Mouse (Mus musculus): Measurements from ENCODE around the gene Rab11fip4. TPM values are rescaled to one million over a fixed set of nuclear protein-coding genes. Genes with fewer than 3 reads are reported as not detected.

Gene Rab11fip4
- polyA plus RNA-seq, 1 experiment, result 12.2 TPM

GRCm38 (mm10) chr11:79613084-79613483 is 22.1 kb downstream of the Rab11fip4 start:
- H3K36me3 ChIP-seq (ENCODE audit: control insufficient read depth, insufficient read depth, low read length), result no peaks in the 10 kb centered on the region
- no peak overlapping the region for H3K4me3 ChIP-seq (ENCODE audit: extremely low read depth, insufficient read depth, insufficient read length)
- DNase-seq (ENCODE audit: low read depth in 1 of 2, low spot score in 2 of 2), result no peak
- TF ChIP-seq CTCF (IDR thresholded peaks at IDR 0.05; ENCODE audit: extremely low read depth, insufficient read depth, insufficient read length, insufficient replicate concordance) (no peak), POLR2A (IDR thresholded peaks at IDR 0.05; ENCODE audit: low read depth, low read length) (no peak)
- 85% methylated on average over 3 of the region's 3 CpGs for WGBS
- H3K27ac ChIP-seq (ENCODE audit: insufficient read depth, low read length), result no peak overlapping the region
- peaks cover 10% of the 10 kb centered on the region; the same call in 1 of the 2 replicates for H3K4me1 ChIP-seq (ENCODE audit: control insufficient read depth, insufficient read depth, insufficient read length)
- no peaks in the 10 kb centered on the region for H3K27me3 ChIP-seq (ENCODE audit: control insufficient read depth, insufficient read depth, low read length)

GRCm38 (mm10) chr11:79613711-79614110 is 22.7 kb downstream of the Rab11fip4 start:
- no peak for DNase-seq (ENCODE audit: low read depth in 1 of 2, low spot score in 2 of 2)
- Histone ChIP-seq H3K27me3 (ENCODE audit: control insufficient read depth, insufficient read depth, low read length) (no peaks in the 10 kb centered on the region), H3K4me1 (ENCODE audit: control insufficient read depth, insufficient read depth, insufficient read length) (peaks cover 10% of the 10 kb centered on the region; the same call in 1 of the 2 replicates), H3K27ac (ENCODE audit: insufficient read depth, low read length) (no peak overlapping the region; the same call in 1 of the 2 replicates), H3K36me3 (ENCODE audit: control insufficient read depth, insufficient read depth, low read length) (no peaks in the 10 kb centered on the region), H3K4me3 (ENCODE audit: extremely low read depth, insufficient read depth, insufficient read length) (no peak overlapping the region)
- WGBS, result 62% methylated on average over 4 of the region's 4 CpGs
- TF ChIP-seq CTCF (IDR thresholded peaks at IDR 0.05; ENCODE audit: extremely low read depth, insufficient read depth, insufficient read length, insufficient replicate concordance), result no peak
- TF ChIP-seq POLR2A (IDR thresholded peaks at IDR 0.05; ENCODE audit: low read depth, low read length), result no peak

- 47% methylated on average over 3 of the region's 3 CpGs for WGBS
- DNase-seq (ENCODE audit: low read depth in 1 of 2, low spot score in 2 of 2), result peak in 1 of 2 experiments; percentile 22
- no peak overlapping the region for H3K4me3 ChIP-seq (ENCODE audit: extremely low read depth, insufficient read depth, insufficient read length)
- TF ChIP-seq CTCF (IDR thresholded peaks at IDR 0.05; ENCODE audit: extremely low read depth, insufficient read depth, insufficient read length, insufficient replicate concordance) (no peak), POLR2A (IDR thresholded peaks at IDR 0.05; ENCODE audit: low read depth, low read length) (no peak)
- no peaks in the 10 kb centered on the region for H3K27me3 ChIP-seq (ENCODE audit: control insufficient read depth, insufficient read depth, low read length)
- no peaks in the 10 kb centered on the region for H3K36me3 ChIP-seq (ENCODE audit: control insufficient read depth, insufficient read depth, low read length)
- H3K27ac ChIP-seq (ENCODE audit: insufficient read depth, low read length), result peak overlapping the region; percentile 46; the same call in 1 of the 2 replicates
- peaks cover 10% of the 10 kb centered on the region; the same call in 1 of the 2 replicates for H3K4me1 ChIP-seq (ENCODE audit: control insufficient read depth, insufficient read depth, insufficient read length)
Measured at GRCm38 (mm10) chr11:79614880-79615279, 23.9 kb downstream of the Rab11fip4 start.

GRCm38 (mm10) chr11:79615871-79616270 is 24.9 kb downstream of the Rab11fip4 start:
- DNase-seq (ENCODE audit: low read depth in 1 of 2, low spot score in 2 of 2), result no peak
- TF ChIP-seq POLR2A (IDR thresholded peaks at IDR 0.05; ENCODE audit: low read depth, low read length), result no peak
- no peak for TF ChIP-seq CTCF (IDR thresholded peaks at IDR 0.05; ENCODE audit: extremely low read depth, insufficient read depth, insufficient read length, insufficient replicate concordance)
- Histone ChIP-seq H3K27me3 (ENCODE audit: control insufficient read depth, insufficient read depth, low read length) (no peaks in the 10 kb centered on the region), H3K36me3 (ENCODE audit: control insufficient read depth, insufficient read depth, low read length) (no peaks in the 10 kb centered on the region), H3K4me1 (ENCODE audit: control insufficient read depth, insufficient read depth, insufficient read length) (peaks cover 9% of the 10 kb centered on the region; the same call in 1 of the 2 replicates), H3K27ac (ENCODE audit: insufficient read depth, low read length) (no peak overlapping the region), H3K4me3 (ENCODE audit: extremely low read depth, insufficient read depth, insufficient read length) (no peak overlapping the region)
- WGBS, result 62% methylated on average over 5 of the region's 5 CpGs

GRCm38 (mm10) chr11:79617991-79618390 is 27.0 kb downstream of the Rab11fip4 start:
- TF ChIP-seq CTCF (IDR thresholded peaks at IDR 0.05; ENCODE audit: extremely low read depth, insufficient read depth, insufficient read length, insufficient replicate concordance) (no peak), POLR2A (IDR thresholded peaks at IDR 0.05; ENCODE audit: low read depth, low read length) (no peak)
- no peak for DNase-seq (ENCODE audit: low read depth in 1 of 2, low spot score in 2 of 2)
- H3K4me3 ChIP-seq (ENCODE audit: extremely low read depth, insufficient read depth, insufficient read length), result no peak overlapping the region
- H3K4me1 ChIP-seq (ENCODE audit: control insufficient read depth, insufficient read depth, insufficient read length), result no peaks in the 10 kb centered on the region; the same call in 1 of the 2 replicates
- no peak overlapping the region for H3K27ac ChIP-seq (ENCODE audit: insufficient read depth, low read length)
- H3K36me3 ChIP-seq (ENCODE audit: control insufficient read depth, insufficient read depth, low read length), result no peaks in the 10 kb centered on the region
- 89% methylated on average over 8 of the region's 8 CpGs for WGBS
- no peaks in the 10 kb centered on the region for H3K27me3 ChIP-seq (ENCODE audit: control insufficient read depth, insufficient read depth, low read length)

- WGBS, result 21% methylated on average over 5 of the region's 5 CpGs
- H3K4me1 ChIP-seq (ENCODE audit: control insufficient read depth, insufficient read depth, insufficient read length), result no peaks in the 10 kb centered on the region
- DNase-seq (ENCODE audit: low read depth in 1 of 2, low spot score in 2 of 2), result peak in 1 of 2 experiments; percentile 80
- H3K36me3 ChIP-seq (ENCODE audit: control insufficient read depth, insufficient read depth, low read length), result no peaks in the 10 kb centered on the region
- no peaks in the 10 kb centered on the region for H3K27me3 ChIP-seq (ENCODE audit: control insufficient read depth, insufficient read depth, low read length)
- TF ChIP-seq POLR2A (IDR thresholded peaks at IDR 0.05; ENCODE audit: low read depth, low read length) (no peak), CTCF (IDR thresholded peaks at IDR 0.05; ENCODE audit: extremely low read depth, insufficient read depth, insufficient read length, insufficient replicate concordance) (no peak)
- no peak overlapping the region for H3K4me3 ChIP-seq (ENCODE audit: extremely low read depth, insufficient read depth, insufficient read length)
- H3K27ac ChIP-seq (ENCODE audit: insufficient read depth, low read length), result no peak overlapping the region
Measured at GRCm38 (mm10) chr11:79623029-79623428, 32.0 kb downstream of the Rab11fip4 start.

- TF ChIP-seq POLR2A (IDR thresholded peaks at IDR 0.05; ENCODE audit: low read depth, low read length) (no peak), CTCF (IDR thresholded peaks at IDR 0.05; ENCODE audit: extremely low read depth, insufficient read depth, insufficient read length, insufficient replicate concordance) (peak; percentile 69; the same call in 1 of the 2 replicates)
- no peak overlapping the region for H3K27ac ChIP-seq (ENCODE audit: insufficient read depth, low read length)
- 35% methylated on average over 4 of the region's 4 CpGs for WGBS
- H3K27me3 ChIP-seq (ENCODE audit: control insufficient read depth, insufficient read depth, low read length), result no peaks in the 10 kb centered on the region
- DNase-seq (ENCODE audit: low read depth in 1 of 2, low spot score in 2 of 2), result peak; percentile 40 to 58
- no peak overlapping the region for H3K4me3 ChIP-seq (ENCODE audit: extremely low read depth, insufficient read depth, insufficient read length)
- no peaks in the 10 kb centered on the region for H3K36me3 ChIP-seq (ENCODE audit: control insufficient read depth, insufficient read depth, low read length)
- no peaks in the 10 kb centered on the region for H3K4me1 ChIP-seq (ENCODE audit: control insufficient read depth, insufficient read depth, insufficient read length)
Measured at GRCm38 (mm10) chr11:79624801-79625302, 33.8 kb downstream of the Rab11fip4 start.
